Mouse (Mus musculus) hindbrain, postnatal 0 days (tissue): Measurements from ENCODE around the gene Zfp385b. TPM values are rescaled to one million over a fixed set of nuclear protein-coding genes. Genes with fewer than 3 reads are reported as not detected.

Source experiments
- ATAC-seq: fragments of 200-750 bp; cut with Nextera tagmentation; 2 replicates; pipeline ENCODE4 v1.8.0; 2017; ENCODE audit warnings: mild to moderate bottlenecking, moderate TSS enrichment, moderate library complexity
- DNase-seq: peaks from one replicate; pipeline ENCODE4 v3.0.0-alpha.2; 2015; ENCODE audit warnings: low spot score
- H3K27ac ChIP-seq: fragments of 300-500 bp; sonication (generic); 2 replicates; pipeline ENCODE4 v1.5.1; 2014; ENCODE audit warnings: mild to moderate bottlenecking
- H3K27me3 ChIP-seq: fragments of 300-500 bp; sonication (generic); 2 replicates; pipeline ENCODE4 v1.6.1; 2014; ENCODE audit warnings: low read length, mixed read lengths; ENCODE audit not compliant: insufficient read depth
- H3K36me3 ChIP-seq: fragments of 300-500 bp; sonication (generic); 2 replicates; pipeline ENCODE4 v1.6.1; 2014; ENCODE audit warnings: low read length, mixed read lengths; ENCODE audit not compliant: insufficient read depth
- H3K4me1 ChIP-seq: fragments of 300-500 bp; sonication (generic); 2 replicates; pipeline ENCODE4 v1.6.1; 2014; ENCODE audit warnings: antibody characterized with exemption, low read length, mixed read lengths; ENCODE audit not compliant: insufficient read depth
- H3K4me2 ChIP-seq: fragments of 300-500 bp; sonication (generic); 2 replicates; pipeline ENCODE4 v1.6.1; 2014; ENCODE audit warnings: low read depth, mild to moderate bottlenecking, low read length, moderate library complexity, mixed read lengths
- H3K4me3 ChIP-seq: fragments of 300-500 bp; sonication (generic); 2 replicates; pipeline ENCODE4 v1.5.1; 2014; ENCODE audit warnings: low read length
- H3K9ac ChIP-seq: fragments of 300-500 bp; sonication (generic); replicated peaks from 2 replicates; pipeline ENCODE4 v1.6.1; 2014; ENCODE audit warnings: mild to moderate bottlenecking, low read length, moderate library complexity, mixed read lengths
- H3K9me3 ChIP-seq: fragments of 300-500 bp; sonication (generic); 2 replicates; pipeline ENCODE4 v1.6.1; 2016; ENCODE audit warnings: low read length, mixed read lengths
- CTCF ChIP-seq: IDR thresholded peaks from 2 replicates; pipeline ENCODE4 v1.5.1; 2016; ENCODE audit warnings: antibody characterized with exemption, control low read depth, low read depth
- WGBS: fragments of 180-500 bp; shearing (Covaris S2); extraction: QIAGEN DNeasy Blood & Tissue Kit; methylation state at CpG from one replicate; pipeline ENCODE4 v1.1.7; 2014; 5-methylcytosine and 5-hydroxymethylcytosine counted together
- polyA plus RNA-seq: library from polyadenylated mRNA; unstranded; fragments of >200 nt; fragmentation: Nextera tagmentation; extraction: Ambion mirVana; gene quantifications from 2 replicates; pipeline ENCODE4 v1.2.1, GENCODE M21; 2015
- total RNA-seq: library from RNA; depleted of rRNA; stranded (reverse); fragments of >200 nt; gene quantifications from 2 replicates; pipeline ENCODE4 v1.2.3, GENCODE M21; 2014

Gene Zfp385b
- total and polyA plus RNA-seq, 2 experiments from 2014 or later, result 15.5 to 23.4 TPM

- Histone ChIP-seq H3K27me3 (no peaks in the 10 kb centered on the region), H3K4me3 (no peak overlapping the region), H3K9me3 (no peaks in the 10 kb centered on the region), H3K27ac (no peak overlapping the region), H3K36me3 (no peaks in the 10 kb centered on the region), H3K4me1 (no peaks in the 10 kb centered on the region), H3K9ac (no peak overlapping the region), H3K4me2 (no peak overlapping the region)
- TF ChIP-seq CTCF, result no peak
- 70% methylated on average over 8 of the region's 8 CpGs for WGBS
- DNase-seq, result no peak
- ATAC-seq, result no peak
Measured at GRCm38 (mm10) chr2:77691174-77691573, 128.3 kb downstream of the Zfp385b start.

GRCm38 (mm10) chr2:77690316-77690715 is 129.1 kb downstream of the Zfp385b start:
- no peaks in the 10 kb centered on the region for H3K4me1 ChIP-seq
- WGBS, result 82% methylated on average over 8 of the region's 8 CpGs
- ATAC-seq (no peak), DNase-seq (no peak)
- H3K9ac ChIP-seq, result no peak overlapping the region
- H3K27me3 ChIP-seq, result no peaks in the 10 kb centered on the region
- no peak overlapping the region for H3K4me2 ChIP-seq
- no peak for TF ChIP-seq CTCF
- H3K27ac ChIP-seq, result no peak overlapping the region
- no peak overlapping the region for H3K4me3 ChIP-seq
- H3K36me3 ChIP-seq, result no peaks in the 10 kb centered on the region
- no peaks in the 10 kb centered on the region for H3K9me3 ChIP-seq

- WGBS, result 85% methylated on average over 4 of the region's 4 CpGs
- Histone ChIP-seq H3K4me2 (no peak overlapping the region), H3K4me3 (no peak overlapping the region), H3K9me3 (no peaks in the 10 kb centered on the region), H3K27ac (no peak overlapping the region), H3K9ac (no peak overlapping the region), H3K36me3 (no peaks in the 10 kb centered on the region), H3K4me1 (no peaks in the 10 kb centered on the region), H3K27me3 (no peaks in the 10 kb centered on the region)
- no peak for TF ChIP-seq CTCF
- ATAC-seq (no peak), DNase-seq (no peak)
Measured at GRCm38 (mm10) chr2:77688651-77689050, 130.8 kb downstream of the Zfp385b start.

DNA sequence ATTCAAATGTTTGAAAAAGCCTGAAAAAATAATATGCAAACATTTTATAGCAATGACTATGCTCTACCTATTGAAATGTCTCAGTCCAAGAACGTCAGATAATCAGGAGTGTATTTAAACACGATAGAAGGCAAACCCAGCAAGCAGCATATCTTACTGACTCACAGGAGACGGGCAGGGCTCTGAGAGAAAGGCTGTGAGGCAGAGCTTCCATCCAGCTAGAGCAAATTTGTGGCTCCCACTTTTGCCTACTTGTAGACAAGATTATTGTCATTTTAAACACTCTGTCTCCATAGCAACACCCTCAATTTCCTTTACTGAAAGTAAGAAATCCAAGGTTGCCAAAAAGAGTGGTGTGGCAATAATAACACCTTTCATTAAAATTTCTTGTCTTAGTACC is 135.4 kb downstream of the Zfp385b start:
- DNase-seq (no peak), ATAC-seq (no peak)
- Histone ChIP-seq H3K27ac (no peak overlapping the region), H3K36me3 (no peaks in the 10 kb centered on the region), H3K4me3 (no peak overlapping the region), H3K4me1 (no peaks in the 10 kb centered on the region), H3K9me3 (no peaks in the 10 kb centered on the region), H3K4me2 (no peak overlapping the region), H3K9ac (no peak overlapping the region), H3K27me3 (no peaks in the 10 kb centered on the region)
- WGBS, result 71% methylated on average over 3 of the region's 3 CpGs
- no peak for TF ChIP-seq CTCF

DNA sequence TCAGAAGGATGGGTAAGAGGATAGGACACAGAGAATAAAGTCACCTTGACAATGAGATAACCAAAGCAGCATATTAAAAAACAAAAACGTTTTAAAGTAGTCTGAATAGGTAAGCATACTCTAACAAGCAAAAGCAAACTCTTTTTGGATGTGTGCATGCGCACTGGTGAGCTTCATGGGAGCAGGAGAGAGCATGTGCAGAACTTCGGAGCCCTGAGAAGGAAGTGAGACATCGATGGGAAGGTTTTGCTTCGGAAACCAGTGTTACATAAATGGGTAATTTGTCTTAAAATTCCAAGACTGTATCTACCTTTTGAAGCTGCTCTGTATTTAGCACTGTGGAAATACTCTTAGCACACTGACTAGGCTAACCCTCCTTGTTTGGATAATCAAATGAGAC is 137.2 kb downstream of the Zfp385b start:
- Histone ChIP-seq H3K9ac (no peak overlapping the region), H3K4me2 (no peak overlapping the region), H3K4me3 (no peak overlapping the region), H3K27me3 (no peaks in the 10 kb centered on the region), H3K4me1 (no peaks in the 10 kb centered on the region), H3K9me3 (no peaks in the 10 kb centered on the region), H3K36me3 (no peaks in the 10 kb centered on the region), H3K27ac (no peak overlapping the region)
- TF ChIP-seq CTCF, result no peak
- ATAC-seq (no peak), DNase-seq (no peak)
- WGBS, result 76% methylated on average over 5 of the region's 5 CpGs

GRCm38 (mm10) chr2:77681741-77682140 is 137.7 kb downstream of the Zfp385b start:
- H3K36me3 ChIP-seq, result no peaks in the 10 kb centered on the region
- no peaks in the 10 kb centered on the region for H3K9me3 ChIP-seq
- no peak overlapping the region for H3K4me3 ChIP-seq
- ATAC-seq, result peak; percentile 69
- no peak for TF ChIP-seq CTCF
- no peak overlapping the region for H3K4me2 ChIP-seq
- no peak overlapping the region for H3K9ac ChIP-seq
- no peak overlapping the region for H3K27ac ChIP-seq
- H3K27me3 ChIP-seq, result no peaks in the 10 kb centered on the region
- WGBS, result 28% methylated on average over 5 of the region's 5 CpGs
- H3K4me1 ChIP-seq, result no peaks in the 10 kb centered on the region
- peak; percentile 49 for DNase-seq

GRCm38 (mm10) chr2:77673770-77674169 is 145.7 kb downstream of the Zfp385b start:
- DNase-seq (no peak), ATAC-seq (no peak)
- H3K27ac ChIP-seq, result no peak overlapping the region
- no peaks in the 10 kb centered on the region for H3K4me1 ChIP-seq
- H3K4me2 ChIP-seq, result no peak overlapping the region
- no peak overlapping the region for H3K9ac ChIP-seq
- H3K27me3 ChIP-seq, result no peaks in the 10 kb centered on the region
- no peak overlapping the region for H3K4me3 ChIP-seq
- no peaks in the 10 kb centered on the region for H3K36me3 ChIP-seq
- 87% methylated on average over 10 of the region's 10 CpGs for WGBS
- no peaks in the 10 kb centered on the region for H3K9me3 ChIP-seq
- TF ChIP-seq CTCF, result no peak
